Mouse (Mus musculus) hindbrain, embryonic 16.5 days (tissue): ENCODE measurements around the gene Proca1. TPM values are rescaled to one million over a fixed set of nuclear protein-coding genes. Genes with fewer than 3 reads are reported as not detected.

Experiments used
- ATAC-seq: fragments of 200-750 bp; cut with Nextera tagmentation; 2 replicates; pipeline ENCODE4 v1.8.0; 2017; ENCODE audit warnings: moderate TSS enrichment, moderate library complexity
- H3K27ac ChIP-seq: fragments of 300-500 bp; sonication (generic); 2 replicates; pipeline ENCODE4 v1.5.1; 2014; ENCODE audit warnings: low read depth, mild to moderate bottlenecking, control low read depth, low read length, moderate library complexity
- H3K27me3 ChIP-seq: fragments of 300-500 bp; sonication (generic); replicated peaks from 2 replicates; pipeline ENCODE4 v1.6.1; 2014; ENCODE audit warnings: low read length; ENCODE audit not compliant: control insufficient read depth, insufficient read depth
- H3K36me3 ChIP-seq: fragments of 300-500 bp; sonication (generic); 2 replicates; pipeline ENCODE4 v1.6.1; 2014; ENCODE audit warnings: mild to moderate bottlenecking, low read length, moderate library complexity, mixed read lengths; ENCODE audit not compliant: control insufficient read depth, insufficient read depth
- H3K4me1 ChIP-seq: fragments of 300-500 bp; sonication (generic); 2 replicates; pipeline ENCODE4 v1.6.1; 2014; ENCODE audit warnings: low read depth, low read length; ENCODE audit not compliant: control insufficient read depth, insufficient read depth
- H3K4me2 ChIP-seq: fragments of 300-500 bp; sonication (generic); 2 replicates; pipeline ENCODE4 v1.6.1; 2014; ENCODE audit warnings: mild to moderate bottlenecking, low read length, control low read depth, moderate library complexity
- H3K4me3 ChIP-seq: fragments of 300-500 bp; sonication (generic); 2 replicates; pipeline ENCODE4 v1.5.1; 2014; ENCODE audit warnings: mild to moderate bottlenecking, low read length, control low read depth, moderate library complexity
- H3K9ac ChIP-seq: fragments of 300-500 bp; sonication (generic); 2 replicates; pipeline ENCODE4 v1.6.1; 2014; ENCODE audit warnings: low read depth, mild to moderate bottlenecking, control low read depth, low read length, moderate library complexity
- H3K9me3 ChIP-seq: fragments of 300-500 bp; sonication (generic); 2 replicates; pipeline ENCODE4 v1.6.1; 2014; ENCODE audit warnings: mild to moderate bottlenecking, low read length, moderate library complexity; ENCODE audit not compliant: control insufficient read depth
- WGBS: fragments of 180-500 bp; shearing (Covaris S2); extraction: QIAGEN DNeasy Blood & Tissue Kit; methylation state at CpG from one replicate; pipeline ENCODE4 v1.1.7; 2014; 5-methylcytosine and 5-hydroxymethylcytosine counted together
- polyA plus RNA-seq: library from polyadenylated mRNA; unstranded; fragments of >200 nt; fragmentation: Nextera tagmentation; extraction: Ambion mirVana; gene quantifications from 2 replicates; pipeline ENCODE4 v1.2.1, GENCODE M21; 2015

The Proca1 gene
- polyA plus RNA-seq, 1 experiment from 2014 or later = 4.0 TPM

DNA sequence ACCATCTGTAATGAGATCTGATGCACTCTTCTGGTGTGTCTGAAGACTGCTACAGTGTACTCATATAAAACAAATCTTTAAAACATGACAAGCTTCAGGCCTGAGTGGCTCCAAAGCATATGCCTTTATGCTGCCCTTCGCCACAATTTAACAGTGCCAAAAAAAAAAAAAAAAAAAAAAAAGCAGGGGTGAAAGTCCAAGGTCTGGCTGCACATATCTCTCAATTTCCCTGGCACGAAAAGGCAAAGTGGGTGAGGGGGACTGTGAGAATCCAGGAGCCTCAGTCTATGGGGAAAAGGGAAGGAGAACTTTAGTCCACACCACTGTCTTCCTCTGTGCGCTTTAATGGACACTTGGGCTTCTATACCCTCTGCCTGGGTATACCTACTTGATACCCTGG, 9.2 kb downstream of the Proca1 start:
- no peak overlapping the region for H3K4me2 ChIP-seq
- no peak overlapping the region for H3K9ac ChIP-seq
- no peak overlapping the region for H3K4me3 ChIP-seq
- no peaks in the 10 kb centered on the region for H3K4me1 ChIP-seq
- no peaks in the 10 kb centered on the region for H3K9me3 ChIP-seq
- ATAC-seq = no peak
- H3K36me3 ChIP-seq = peaks cover 9% of the 10 kb centered on the region
- no peak overlapping the region for H3K27ac ChIP-seq
- WGBS = 92% methylated on average over 3 of the region's 3 CpGs
- H3K27me3 ChIP-seq = no peaks in the 10 kb centered on the region

DNA sequence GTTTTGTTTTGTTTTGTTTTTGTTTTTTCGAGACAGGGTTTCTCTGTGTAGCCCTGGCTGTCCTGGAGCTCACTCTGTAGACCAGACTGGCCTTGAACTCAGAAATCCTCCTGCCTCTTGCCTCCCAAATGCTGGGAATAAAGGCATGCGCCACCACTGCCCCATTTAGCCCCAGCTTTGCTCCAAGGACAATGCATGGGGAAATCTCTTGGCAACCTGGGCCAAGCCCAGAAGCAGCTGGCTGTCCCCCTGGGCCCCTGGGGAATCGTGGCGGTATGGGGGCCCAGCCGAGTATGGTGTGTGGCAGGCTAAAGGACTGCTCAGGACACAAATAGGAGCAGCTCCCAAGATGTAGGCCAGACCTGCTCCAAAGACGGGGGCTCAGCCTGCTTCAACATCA, 11.1 kb downstream of the Proca1 start:
- 52% methylated on average over 6 of the region's 6 CpGs for WGBS
- no peak overlapping the region for H3K4me3 ChIP-seq
- no peaks in the 10 kb centered on the region for H3K4me1 ChIP-seq
- H3K9me3 ChIP-seq = no peaks in the 10 kb centered on the region
- no peaks in the 10 kb centered on the region for H3K27me3 ChIP-seq
- H3K9ac ChIP-seq = no peak overlapping the region
- H3K4me2 ChIP-seq = no peak overlapping the region
- no peak overlapping the region for H3K27ac ChIP-seq
- ATAC-seq = no peak
- peaks cover 28% of the 10 kb centered on the region for H3K36me3 ChIP-seq

DNA sequence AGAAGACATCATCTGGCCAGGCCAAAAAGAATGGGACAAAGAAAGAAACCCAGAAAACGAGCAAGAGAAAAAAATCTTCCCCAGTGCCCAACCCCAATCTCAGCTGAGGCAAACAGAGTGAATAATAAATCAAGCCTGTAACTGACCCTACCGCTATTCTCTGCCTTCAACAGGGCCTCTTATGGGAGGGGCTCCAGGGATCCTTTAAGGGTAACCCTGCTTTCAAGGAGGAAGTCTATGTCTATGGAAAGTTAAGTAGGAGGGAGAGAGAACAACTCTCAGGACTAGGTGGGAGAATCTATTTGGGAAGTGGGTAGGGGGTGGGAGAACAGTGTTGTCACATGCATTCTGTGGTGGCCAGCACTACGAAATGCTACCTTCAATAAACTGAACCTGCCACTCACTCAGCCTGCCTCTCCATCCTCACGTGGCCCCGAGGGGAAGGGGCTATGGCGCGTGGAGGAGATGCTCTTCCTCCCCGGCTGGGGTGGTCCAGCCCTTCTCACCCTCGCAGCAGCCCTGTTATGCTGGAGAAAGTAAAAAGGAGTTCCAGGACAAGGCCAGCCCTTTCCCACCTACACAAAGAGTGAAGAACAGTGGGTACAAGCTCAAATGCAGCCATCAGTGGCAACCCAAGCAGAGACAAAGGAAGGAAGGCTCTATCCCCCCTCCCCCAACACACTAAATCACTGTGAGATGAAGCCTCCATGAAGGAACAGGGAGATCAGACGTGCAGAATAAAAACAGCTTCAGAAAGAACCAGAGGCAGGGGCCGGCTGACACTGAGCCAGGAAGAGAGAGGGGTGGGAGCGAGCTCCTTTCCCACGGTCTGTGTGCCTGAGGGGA, 12.4 kb downstream of the Proca1 start:
- peak; percentile 64; the same call in 1 of the 2 replicates for ATAC-seq
- H3K9me3 ChIP-seq = no peaks in the 10 kb centered on the region
- H3K9ac ChIP-seq = no peak overlapping the region
- no peak overlapping the region for H3K4me2 ChIP-seq
- WGBS = 58% methylated on average over 13 of the region's 13 CpGs
- no peaks in the 10 kb centered on the region for H3K27me3 ChIP-seq
- H3K4me1 ChIP-seq = no peaks in the 10 kb centered on the region
- H3K27ac ChIP-seq = no peak overlapping the region
- H3K36me3 ChIP-seq = peaks cover 39% of the 10 kb centered on the region
- H3K4me3 ChIP-seq = no peak overlapping the region

DNA sequence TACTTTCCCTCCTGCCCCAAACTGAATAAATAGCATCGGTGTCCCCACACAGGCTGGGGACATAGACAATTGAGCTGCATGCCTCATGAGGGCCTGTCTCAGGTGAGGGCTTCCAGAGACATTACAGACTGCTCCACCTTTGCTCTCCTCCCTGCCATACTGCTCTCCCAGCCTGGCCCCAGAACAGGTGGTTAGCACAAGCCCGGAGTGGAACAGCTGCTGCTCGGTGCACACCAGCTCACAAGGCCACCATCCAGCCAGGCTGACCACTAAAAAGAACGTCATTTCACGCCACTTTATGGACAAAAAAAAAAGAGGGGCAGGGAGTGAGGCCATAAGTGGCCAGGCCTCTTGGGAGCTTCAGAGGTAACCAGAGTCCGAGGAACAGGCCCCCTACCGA, 14.0 kb downstream of the Proca1 start:
- 72% methylated on average over 7 of the region's 7 CpGs for WGBS
- Histone ChIP-seq H3K27me3 (no peaks in the 10 kb centered on the region), H3K4me3 (no peak overlapping the region), H3K9ac (no peak overlapping the region), H3K4me2 (no peak overlapping the region), H3K9me3 (no peaks in the 10 kb centered on the region), H3K36me3 (peaks cover 51% of the 10 kb centered on the region), H3K27ac (no peak overlapping the region), H3K4me1 (no peaks in the 10 kb centered on the region)
- ATAC-seq = no peak

DNA sequence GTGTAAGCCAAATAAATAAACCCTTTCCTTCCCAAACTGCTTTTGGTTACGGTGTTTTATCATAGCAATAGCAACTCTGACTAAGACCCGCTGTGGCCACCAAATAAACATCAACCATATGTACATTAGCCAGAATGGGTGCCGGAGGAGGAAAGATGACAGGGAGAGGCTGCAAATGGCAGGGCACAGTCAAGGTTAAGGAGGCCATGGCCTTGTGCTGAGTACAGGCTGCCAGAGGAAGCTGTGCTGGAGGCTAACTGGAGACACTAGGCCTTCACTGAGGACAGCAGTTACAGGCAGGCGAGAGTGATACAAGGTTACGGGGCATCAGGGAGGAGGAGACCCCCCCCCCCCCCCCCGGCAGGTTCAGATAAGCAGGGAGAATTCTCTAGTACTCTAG, 16.7 kb downstream of the Proca1 start:
- no peak overlapping the region for H3K4me2 ChIP-seq
- no peaks in the 10 kb centered on the region for H3K27me3 ChIP-seq
- H3K27ac ChIP-seq = no peak overlapping the region
- 96% methylated on average over 6 of the region's 6 CpGs for whole genome bisulfite sequencing
- no peaks in the 10 kb centered on the region for H3K9me3 ChIP-seq
- H3K9ac ChIP-seq = no peak overlapping the region
- no peak overlapping the region for H3K4me3 ChIP-seq
- no peak for ATAC-seq
- no peaks in the 10 kb centered on the region for H3K4me1 ChIP-seq
- H3K36me3 ChIP-seq = peaks cover 63% of the 10 kb centered on the region

DNA sequence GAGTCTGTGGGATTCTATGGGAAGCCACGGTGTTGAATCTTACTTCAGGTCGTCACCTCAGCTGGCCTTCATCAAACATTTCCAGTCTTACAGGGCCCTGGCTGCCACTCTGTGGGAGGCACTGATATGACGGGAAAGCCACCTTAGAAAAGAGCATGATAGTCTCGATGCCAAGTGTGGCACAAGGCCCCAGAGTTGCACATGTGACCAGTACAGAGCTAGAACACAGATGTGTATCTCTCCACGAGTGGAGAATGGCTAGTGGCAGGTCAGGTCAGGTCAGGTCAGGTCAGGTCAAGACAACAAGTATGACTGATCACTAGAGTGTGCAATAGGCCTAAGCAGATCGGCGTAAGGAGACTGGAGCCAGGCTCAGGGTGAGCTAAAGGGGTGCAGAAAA, 17.4 kb downstream of the Proca1 start:
- 69% methylated on average over 7 of the region's 7 CpGs for WGBS
- peaks cover 67% of the 10 kb centered on the region for H3K36me3 ChIP-seq
- H3K4me1 ChIP-seq = no peaks in the 10 kb centered on the region
- H3K9me3 ChIP-seq = no peaks in the 10 kb centered on the region
- H3K9ac ChIP-seq = no peak overlapping the region
- H3K27ac ChIP-seq = no peak overlapping the region
- H3K27me3 ChIP-seq = no peaks in the 10 kb centered on the region
- H3K4me2 ChIP-seq = no peak overlapping the region
- no peak overlapping the region for H3K4me3 ChIP-seq
- ATAC-seq = no peak

DNA sequence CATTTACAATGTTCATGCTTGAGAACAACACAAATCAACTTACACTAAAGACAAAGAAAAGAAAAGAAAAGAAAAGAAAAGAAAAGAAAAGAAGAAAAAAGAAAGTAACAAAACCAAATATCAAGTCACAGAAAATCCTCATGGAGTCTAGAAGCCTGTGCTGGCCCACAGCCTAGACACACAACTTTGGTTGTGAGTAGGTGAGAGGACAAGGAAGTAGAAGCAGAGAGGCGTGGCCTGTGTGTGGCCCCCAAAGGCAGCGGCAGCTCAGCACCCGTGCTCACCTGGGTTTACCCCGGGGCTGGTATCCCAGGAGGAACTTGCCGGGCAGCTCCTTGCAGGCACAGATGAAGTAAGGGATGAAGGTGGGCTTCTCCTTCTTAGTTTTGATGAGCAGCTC, 18.3 kb downstream of the Proca1 start:
- Histone ChIP-seq H3K27ac (no peak overlapping the region), H3K4me2 (no peak overlapping the region), H3K4me1 (no peaks in the 10 kb centered on the region), H3K27me3 (no peaks in the 10 kb centered on the region), H3K9me3 (no peaks in the 10 kb centered on the region), H3K9ac (no peak overlapping the region), H3K36me3 (peaks cover 72% of the 10 kb centered on the region), H3K4me3 (no peak overlapping the region)
- 89% methylated on average over 5 of the region's 5 CpGs for WGBS
- ATAC-seq = no peak

DNA sequence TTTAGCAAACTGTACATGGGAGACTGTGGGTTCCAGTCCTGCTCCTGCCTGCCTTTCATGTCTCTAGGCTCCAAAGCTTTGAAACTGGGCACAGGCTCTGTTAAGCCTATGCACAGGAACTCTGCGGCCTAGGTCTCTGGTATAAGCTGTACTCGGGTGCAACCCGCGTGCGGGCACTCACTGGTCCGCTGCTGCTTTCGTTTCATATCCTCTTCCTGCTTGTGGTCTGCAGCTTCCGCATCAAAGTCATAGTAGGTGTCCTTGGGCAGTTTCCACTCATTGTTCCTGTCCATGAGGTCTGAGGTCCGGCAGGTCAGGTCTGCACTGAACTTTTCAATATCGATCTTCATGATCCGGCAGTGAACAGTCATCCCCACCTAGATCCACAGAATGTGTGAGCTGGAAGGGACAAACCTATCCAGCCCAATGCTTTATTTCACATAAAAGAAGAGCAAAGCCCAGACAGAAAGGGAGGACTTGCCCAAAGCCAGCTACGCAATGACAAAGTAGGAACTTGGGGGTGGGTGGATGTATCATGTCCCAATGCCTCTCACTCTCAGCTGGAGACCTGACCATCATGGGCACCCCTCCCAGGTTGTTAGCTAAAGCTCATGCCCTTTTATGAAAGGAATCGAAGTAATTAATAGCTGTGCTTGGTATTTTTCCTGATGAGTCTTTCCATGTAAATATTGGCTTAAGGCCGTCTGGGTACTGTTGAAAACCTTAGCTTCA, 20.1 kb downstream of the Proca1 start:
- no peak overlapping the region for H3K27ac ChIP-seq
- no peak for ATAC-seq
- H3K27me3 ChIP-seq = no peaks in the 10 kb centered on the region
- no peak overlapping the region for H3K9ac ChIP-seq
- no peaks in the 10 kb centered on the region for H3K4me1 ChIP-seq
- no peak overlapping the region for H3K4me3 ChIP-seq
- H3K9me3 ChIP-seq = no peaks in the 10 kb centered on the region
- no peak overlapping the region for H3K4me2 ChIP-seq
- H3K36me3 ChIP-seq = peaks cover 70% of the 10 kb centered on the region
- 96% methylated on average over 14 of the region's 14 CpGs for WGBS

DNA sequence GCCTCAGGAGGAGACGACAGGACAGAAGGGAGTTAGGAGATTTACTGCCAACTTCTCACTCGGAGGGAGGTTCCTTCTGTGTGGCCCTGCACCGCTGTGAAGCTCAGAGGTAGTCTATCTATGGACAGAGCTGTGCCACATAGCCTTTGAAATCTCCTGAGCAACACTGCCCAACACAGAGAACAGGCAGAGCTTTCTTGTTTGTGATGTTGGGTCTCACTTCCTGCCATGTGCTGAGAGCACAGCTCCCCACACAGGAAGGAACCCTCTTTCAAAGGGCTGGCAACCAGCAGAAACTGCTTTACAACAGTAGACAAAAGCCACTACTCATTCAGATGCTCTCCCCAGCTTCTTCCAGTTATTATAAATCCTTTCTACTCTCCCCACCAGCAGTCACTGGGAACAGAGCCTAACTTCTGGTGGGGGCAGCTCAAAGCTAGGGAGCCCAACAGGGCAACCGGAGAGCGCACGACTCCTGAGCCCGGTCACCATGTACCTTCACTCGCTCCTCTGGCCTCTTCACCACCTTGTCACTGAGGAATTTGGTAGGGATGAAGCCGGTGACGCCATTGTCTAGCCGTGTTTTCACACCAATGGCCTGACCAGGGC, 22.6 kb downstream of the Proca1 start:
- peaks cover 64% of the 10 kb centered on the region for H3K36me3 ChIP-seq
- H3K4me1 ChIP-seq = no peaks in the 10 kb centered on the region
- ATAC-seq = peak; percentile 95
- H3K4me3 ChIP-seq = no peak overlapping the region
- no peaks in the 10 kb centered on the region for H3K27me3 ChIP-seq
- no peak overlapping the region for H3K9ac ChIP-seq
- 84% methylated on average over 11 of the region's 11 CpGs for WGBS
- H3K9me3 ChIP-seq = no peaks in the 10 kb centered on the region
- peak overlapping the region; percentile 39; the same call in 1 of the 2 replicates for H3K27ac ChIP-seq
- no peak overlapping the region for H3K4me2 ChIP-seq
